Mouse (Mus musculus) hindbrain, embryonic 10.5 days (tissue): ENCODE data around the gene Ppp4r2. TPM values are rescaled to one million over a fixed set of nuclear protein-coding genes. Genes with fewer than 3 reads are reported as not detected.
A peak's percentile ranks its signal among the peaks of the same experiment; 100 is the strongest.

Source experiments
- DNase-seq: peaks from one replicate; pipeline ENCODE4 v3.0.0-alpha.2; 2017; ENCODE audit warnings: low spot score
- H3K27ac ChIP-seq: fragments of 300-500 bp; sonication (generic); 2 replicates; pipeline ENCODE4 v1.5.1; 2016; ENCODE audit warnings: mild to moderate bottlenecking, moderate library complexity
- H3K27me3 ChIP-seq: fragments of 300-500 bp; sonication (generic); 2 replicates; pipeline ENCODE4 v1.6.1; 2016; ENCODE audit warnings: mild to moderate bottlenecking; ENCODE audit not compliant: poor library complexity, insufficient read depth, severe bottlenecking
- H3K36me3 ChIP-seq: fragments of 300-500 bp; sonication (generic); 2 replicates; pipeline ENCODE4 v1.6.1; 2016; ENCODE audit warnings: mild to moderate bottlenecking, moderate library complexity
- H3K4me1 ChIP-seq: fragments of 300-500 bp; sonication (generic); replicated peaks from 2 replicates; pipeline ENCODE4 v1.6.1; 2016; ENCODE audit warnings: mild to moderate bottlenecking
- H3K4me3 ChIP-seq: fragments of 300-500 bp; sonication (generic); 2 replicates; pipeline ENCODE4 v1.5.1; 2016; ENCODE audit warnings: mild to moderate bottlenecking, moderate library complexity
- H3K9me3 ChIP-seq: fragments of 300-500 bp; sonication (generic); 2 replicates; pipeline ENCODE4 v1.6.1; 2016; ENCODE audit warnings: mild to moderate bottlenecking, moderate library complexity
- WGBS: fragments of 180-500 bp; shearing (Covaris S2); methylation state at CpG from one replicate; pipeline ENCODE4 v1.1.7; 2016; 5-methylcytosine and 5-hydroxymethylcytosine counted together
- polyA plus RNA-seq: library from polyadenylated mRNA; unstranded; fragments of >200 nt; fragmentation: Nextera tagmentation; extraction: Ambion mirVana; gene quantifications from 2 replicates; pipeline ENCODE4 v1.2.1, GENCODE M21; 2016

The Ppp4r2 gene
- polyA plus RNA-seq: 17.3 and 26.5 TPM in 2 replicates

DNA sequence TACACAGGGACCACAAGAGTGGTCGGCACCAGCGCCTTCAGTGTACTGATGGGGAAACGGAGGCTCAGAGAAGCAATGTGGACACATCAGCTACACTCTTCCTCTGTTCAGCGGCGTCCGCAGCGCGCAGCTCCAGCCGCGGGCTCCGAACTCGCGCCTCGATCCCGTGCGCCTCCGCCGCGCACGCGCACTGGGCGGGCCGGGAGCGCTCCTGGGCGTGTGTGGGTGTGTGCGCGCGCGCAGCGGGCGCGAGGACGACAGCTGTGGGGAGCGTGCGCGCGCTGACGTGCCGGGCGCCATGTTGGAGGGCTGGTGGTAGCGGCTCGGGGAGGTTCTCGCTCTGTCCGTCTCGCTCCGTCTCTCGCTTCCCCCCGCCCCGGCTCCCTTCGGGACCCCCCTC lies at the start of gene Ppp4r2:
Ppp4r2 (plus strand) TSS at position 268 of the 400 bp plus-strand sequence.
- Histone ChIP-seq H3K4me3 (peak within 1 kb of the TSS; percentile 91), H3K9me3 (no peaks in the 10 kb centered on the region), H3K4me1 (peaks cover 21% of the 10 kb centered on the region), H3K27me3 (no peaks in the 10 kb centered on the region), H3K27ac (peak within 1 kb of the TSS; percentile 98), H3K36me3 (peaks cover 37% of the 10 kb centered on the region)
- DNase-seq: peak; percentile 89
- WGBS: under 1% methylated on average over 48 of the region's 50 CpGs

DNA sequence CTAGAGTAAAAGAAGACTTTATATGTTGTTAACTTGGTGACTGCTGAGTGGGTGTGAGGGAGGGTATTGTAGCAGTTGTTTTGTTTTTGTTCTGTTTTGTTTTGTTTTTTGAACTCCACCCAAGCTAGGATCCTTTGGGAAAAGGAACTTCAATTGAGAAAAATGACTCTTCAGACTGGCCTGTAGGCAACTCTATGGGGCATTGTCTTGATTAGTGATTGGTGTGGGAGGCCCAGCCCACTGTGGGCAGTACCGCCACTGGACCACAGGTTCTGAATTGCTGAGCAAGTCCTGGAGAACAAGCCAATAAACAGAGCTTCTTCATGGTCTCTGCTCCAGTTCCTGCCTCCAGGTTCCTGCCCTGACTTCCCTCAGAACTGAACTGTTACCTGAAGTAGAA lies 45.7 kb upstream of the Ppp4r2 start:
- DNase-seq: no peak
- peaks cover 9% of the 10 kb centered on the region; the same call in 1 of the 2 replicates for H3K9me3 ChIP-seq
- no peaks in the 10 kb centered on the region for H3K27me3 ChIP-seq
- no peak overlapping the region for H3K4me3 ChIP-seq
- H3K27ac ChIP-seq: 0 out of 2 replicates have a peak overlapping the region, but pooled peaks have one; percentile 8
- H3K4me1 ChIP-seq: no peaks in the 10 kb centered on the region
- 81% methylated on average over 1 of the region's 1 CpGs for WGBS
- 0 out of 2 replicates have a peak, but pooled peaks cover 4% of the 10 kb centered on the region for H3K36me3 ChIP-seq

- Histone ChIP-seq H3K36me3 (0 out of 2 replicates have a peak, but pooled peaks cover 4% of the 10 kb centered on the region), H3K4me1 (no peaks in the 10 kb centered on the region), H3K27me3 (no peaks in the 10 kb centered on the region), H3K27ac (no peak overlapping the region), H3K9me3 (peaks cover 9% of the 10 kb centered on the region; the same call in 1 of the 2 replicates), H3K4me3 (no peak overlapping the region)
- 95% methylated on average over 1 of the region's 1 CpGs for WGBS
- DNase-seq: no peak
These were observed 44.3 kb upstream of the Ppp4r2 start for GRCm38 (mm10) chr6:100789161-100789560.

DNA sequence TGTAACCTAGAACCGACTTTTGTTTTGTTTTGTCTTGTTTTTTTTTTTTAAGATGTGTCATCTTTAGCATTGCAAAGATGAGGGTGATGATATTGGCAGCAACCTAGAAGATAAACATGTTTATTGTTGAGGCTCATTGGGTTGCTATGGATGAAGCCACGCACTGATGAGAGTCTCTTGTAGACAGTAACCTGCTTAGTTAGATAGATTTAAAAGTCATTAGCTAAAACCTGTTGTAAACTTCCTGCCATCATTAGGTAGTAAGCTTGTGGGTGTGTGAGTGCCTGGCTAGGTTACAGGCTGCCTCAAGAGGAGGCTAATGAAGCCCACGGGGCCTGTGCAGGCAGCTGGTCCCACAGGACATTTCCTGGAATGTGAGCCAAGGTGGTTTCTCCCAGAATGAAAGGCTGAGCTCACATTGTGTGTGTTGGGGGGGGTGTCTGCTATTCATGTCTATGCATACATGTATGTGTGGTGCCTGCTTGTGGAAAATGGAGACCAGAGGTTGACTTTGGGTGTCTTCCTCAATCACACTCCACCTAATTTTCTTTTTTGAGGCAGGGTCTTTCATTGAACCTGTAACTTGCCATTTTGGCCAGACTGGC lies 41.3 kb upstream of the Ppp4r2 start:
- 84% methylated on average over 3 of the region's 3 CpGs for WGBS
- DNase-seq: no peak

GRCm38 (mm10) chr6:100792973-100793769 lies 40.3 kb upstream of the Ppp4r2 start:
- no peaks in the 10 kb centered on the region for H3K9me3 ChIP-seq
- no peak overlapping the region for H3K4me3 ChIP-seq
- H3K27me3 ChIP-seq: no peaks in the 10 kb centered on the region
- no peak overlapping the region for H3K27ac ChIP-seq
- no peaks in the 10 kb centered on the region for H3K4me1 ChIP-seq
- no peak for DNase-seq
- 85% methylated on average over 14 of the region's 14 CpGs for WGBS
- H3K36me3 ChIP-seq: no peaks in the 10 kb centered on the region

More for the DNA sequence above, 41.3 kb upstream of the Ppp4r2 start:
- 0 out of 2 replicates have a peak, but pooled peaks cover 2% of the 10 kb centered on the region for H3K9me3 ChIP-seq
- no peaks in the 10 kb centered on the region for H3K4me1 ChIP-seq
- no peak overlapping the region for H3K4me3 ChIP-seq
- no peaks in the 10 kb centered on the region for H3K27me3 ChIP-seq
- H3K27ac ChIP-seq: no peak overlapping the region
- no peaks in the 10 kb centered on the region for H3K36me3 ChIP-seq

DNA sequence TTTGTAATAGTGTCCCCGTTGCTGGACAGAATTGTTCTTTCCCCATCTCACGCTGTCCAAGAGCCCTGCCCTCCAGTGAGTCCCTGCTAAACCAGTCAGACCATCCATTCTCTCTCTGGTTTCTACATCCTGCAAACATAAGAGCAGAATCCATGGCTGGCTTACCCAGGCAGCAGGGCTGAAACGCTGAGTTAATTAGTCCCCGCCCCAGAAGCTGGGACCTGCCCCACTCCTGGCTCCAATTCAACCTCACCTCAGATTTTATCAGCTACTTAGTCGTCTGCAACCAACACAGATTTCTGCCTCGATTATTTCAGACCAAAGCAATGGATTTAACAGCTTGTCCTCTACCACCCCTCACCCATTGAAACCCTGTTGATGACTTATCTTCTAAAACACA lies 37.6 kb upstream of the Ppp4r2 start:
- no peak for DNase-seq
- H3K27ac ChIP-seq: no peak overlapping the region
- WGBS: 67% methylated on average over 6 of the region's 6 CpGs

GRCm38 (mm10) chr6:100799290-100799689 lies 34.1 kb upstream of the Ppp4r2 start:
- DNase-seq: no peak
- Histone ChIP-seq H3K27ac (no peak overlapping the region), H3K9me3 (no peaks in the 10 kb centered on the region), H3K36me3 (no peaks in the 10 kb centered on the region), H3K4me1 (no peaks in the 10 kb centered on the region), H3K4me3 (no peak overlapping the region), H3K27me3 (no peaks in the 10 kb centered on the region)
- WGBS: 89% methylated on average over 6 of the region's 6 CpGs

More for the DNA sequence above, 37.6 kb upstream of the Ppp4r2 start:
- H3K4me1 ChIP-seq: no peaks in the 10 kb centered on the region
- H3K36me3 ChIP-seq: no peaks in the 10 kb centered on the region
- no peaks in the 10 kb centered on the region for H3K27me3 ChIP-seq
- no peaks in the 10 kb centered on the region for H3K9me3 ChIP-seq
- no peak overlapping the region for H3K4me3 ChIP-seq

DNA sequence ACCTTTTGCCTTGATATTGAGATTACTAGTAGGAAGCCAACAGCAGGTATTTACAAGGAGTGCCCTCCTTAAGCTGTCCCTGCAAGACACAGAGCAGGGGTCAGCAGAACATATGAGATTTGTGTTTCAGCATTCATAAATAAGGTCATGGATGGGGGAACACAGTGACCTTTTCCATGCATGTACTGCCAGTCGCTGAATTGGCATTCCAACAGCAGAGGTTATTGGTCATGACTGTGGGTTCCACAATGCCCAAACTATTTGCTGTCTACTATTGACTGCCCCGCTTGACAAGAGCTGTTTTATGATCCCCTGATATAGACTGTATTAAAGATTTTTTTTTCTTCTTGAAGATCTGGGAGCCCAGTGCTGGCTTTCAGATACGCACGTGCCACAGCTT lies 33.7 kb upstream of the Ppp4r2 start:
- 93% methylated on average over 4 of the region's 4 CpGs for WGBS
- no peak overlapping the region for H3K4me3 ChIP-seq

DNA sequence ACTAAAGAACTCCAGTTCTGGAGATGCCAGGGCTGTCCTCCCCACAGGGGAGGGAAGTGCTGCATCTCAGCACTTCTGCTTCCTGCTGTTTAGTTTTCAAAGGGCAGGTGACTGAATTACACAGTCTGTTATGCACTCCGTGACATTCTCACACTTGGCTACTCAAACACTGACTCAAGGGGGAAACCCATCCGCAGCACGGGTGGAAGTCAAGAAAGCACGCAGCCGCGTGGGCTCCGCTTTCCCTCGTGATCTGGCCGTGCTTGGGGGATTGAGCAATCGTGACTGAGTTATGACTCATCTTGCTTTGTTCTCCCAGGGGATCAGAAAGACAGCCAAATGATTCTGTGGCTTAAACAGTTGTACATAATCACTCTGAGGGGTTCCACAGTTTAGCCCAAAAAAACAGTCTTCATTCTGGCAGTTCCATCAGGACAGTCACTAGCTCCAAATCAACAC lies 32.9 kb upstream of the Ppp4r2 start:
- no peak for DNase-seq
- Histone ChIP-seq H3K4me3 (no peak overlapping the region), H3K36me3 (no peaks in the 10 kb centered on the region), H3K9me3 (no peaks in the 10 kb centered on the region), H3K27ac (no peak overlapping the region), H3K4me1 (no peaks in the 10 kb centered on the region), H3K27me3 (no peaks in the 10 kb centered on the region)
- WGBS: 75% methylated on average over 10 of the region's 10 CpGs

More for the DNA sequence above, 33.7 kb upstream of the Ppp4r2 start:
- Histone ChIP-seq H3K27ac (no peak overlapping the region), H3K36me3 (no peaks in the 10 kb centered on the region), H3K9me3 (no peaks in the 10 kb centered on the region), H3K27me3 (no peaks in the 10 kb centered on the region), H3K4me1 (no peaks in the 10 kb centered on the region)
- no peak for DNase-seq

DNA sequence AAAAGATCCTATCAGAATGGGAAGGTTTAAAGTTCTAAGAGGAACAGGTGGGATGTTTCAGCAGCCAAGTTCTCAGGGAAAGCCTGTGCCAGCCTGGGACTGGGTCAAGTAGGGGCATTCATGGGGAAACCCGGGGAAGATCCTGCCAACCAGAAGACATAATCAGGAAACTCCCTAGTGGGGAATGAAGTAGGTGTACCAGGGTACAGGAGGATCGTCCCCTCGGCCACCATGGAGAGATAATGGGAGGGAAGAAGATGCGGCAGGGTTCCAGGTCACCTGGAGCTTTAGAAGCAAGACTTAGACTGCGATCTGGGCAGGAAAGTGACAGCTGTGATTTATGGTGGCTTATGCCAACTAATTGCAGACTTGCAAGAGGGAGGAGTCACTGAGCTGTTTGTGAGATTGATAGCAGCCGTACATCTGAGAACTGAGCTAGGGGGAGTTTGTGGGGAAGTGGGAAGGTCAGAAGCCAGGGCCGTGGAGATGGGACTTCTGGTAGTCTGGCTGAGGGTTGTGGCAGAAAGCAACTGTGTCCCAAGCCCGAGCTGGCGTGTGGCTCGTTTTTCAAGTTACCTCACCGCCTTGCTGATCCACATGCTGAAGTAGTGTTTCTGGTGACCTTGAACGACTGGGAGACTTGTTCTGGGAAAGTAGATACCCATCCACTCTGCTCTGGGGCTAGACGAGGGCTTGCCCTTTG lies 30.9 kb upstream of the Ppp4r2 start:
- H3K27ac ChIP-seq: no peak overlapping the region
- no peak for DNase-seq

DNA sequence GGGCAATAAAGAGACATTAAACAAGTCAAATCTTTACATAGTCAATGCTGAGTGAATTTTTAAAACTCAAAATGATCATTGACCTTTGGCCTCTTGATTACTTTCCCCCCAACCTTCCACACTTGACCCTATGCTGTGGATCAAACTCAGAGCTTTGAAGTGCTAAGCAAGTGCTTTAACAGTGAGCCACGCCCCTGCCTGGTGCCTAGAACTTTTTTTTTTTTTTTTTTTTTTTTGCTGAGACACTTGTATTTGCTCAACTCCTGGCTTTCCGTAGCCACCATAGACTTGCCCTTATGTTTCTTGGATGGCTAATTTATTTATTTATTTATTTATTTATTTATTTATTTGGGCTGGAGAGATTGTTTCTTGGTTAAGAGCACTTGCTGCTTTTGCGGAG lies 30.2 kb upstream of the Ppp4r2 start:
- no peaks in the 10 kb centered on the region for H3K36me3 ChIP-seq
- no peaks in the 10 kb centered on the region for H3K9me3 ChIP-seq
- no peak for DNase-seq
- no peaks in the 10 kb centered on the region for H3K27me3 ChIP-seq
- H3K4me3 ChIP-seq: no peak overlapping the region
- WGBS: 93% methylated on average over 3 of the region's 3 CpGs
- H3K4me1 ChIP-seq: no peaks in the 10 kb centered on the region
- no peak overlapping the region for H3K27ac ChIP-seq

More for the DNA sequence above, 30.9 kb upstream of the Ppp4r2 start:
- Histone ChIP-seq H3K27me3 (no peaks in the 10 kb centered on the region), H3K4me1 (no peaks in the 10 kb centered on the region), H3K9me3 (no peaks in the 10 kb centered on the region), H3K4me3 (no peak overlapping the region), H3K36me3 (no peaks in the 10 kb centered on the region)
- WGBS: 76% methylated on average over 13 of the region's 13 CpGs

GRCm38 (mm10) chr6:100807187-100807586 lies 26.2 kb upstream of the Ppp4r2 start:
- Histone ChIP-seq H3K9me3 (no peaks in the 10 kb centered on the region), H3K36me3 (no peaks in the 10 kb centered on the region), H3K4me1 (no peaks in the 10 kb centered on the region), H3K27ac (no peak overlapping the region), H3K4me3 (no peak overlapping the region), H3K27me3 (no peaks in the 10 kb centered on the region)
- 90% methylated on average over 9 of the region's 9 CpGs for WGBS
- no peak for DNase-seq
